Mouse (Mus musculus): ENCODE measurements around the gene Arpp19. TPM values are rescaled to one million over a fixed set of nuclear protein-coding genes. Genes with fewer than 3 reads are reported as not detected.
A peak's percentile ranks its signal among the peaks of the same experiment; 100 is the strongest.

Arpp19 gene
- total RNA-seq, 2 experiments from 2014 or later = 31.5 to 75.5 TPM

DNA sequence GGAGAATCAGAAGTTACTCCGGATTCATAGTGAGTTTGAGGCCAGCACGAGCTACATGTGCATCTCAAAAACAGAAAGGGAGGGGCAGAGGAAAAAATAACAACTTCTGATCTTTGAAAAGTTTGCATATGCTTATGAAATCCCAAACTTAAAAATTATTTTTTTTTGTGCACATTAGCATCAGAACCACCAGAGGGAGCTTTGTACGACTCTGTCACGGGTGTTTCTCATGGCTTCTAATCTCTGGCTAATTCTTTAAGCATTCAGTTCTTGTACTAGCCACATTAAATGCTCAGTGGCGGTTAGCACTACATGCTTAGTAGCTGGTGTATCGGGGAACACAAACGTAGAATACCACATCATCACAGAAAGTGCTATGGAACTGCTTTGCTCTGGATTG, 4.3 kb upstream of the Arpp19 start:
- no peak for ATAC-seq (replicated peaks; ENCODE audit: low FRiP score, poor library complexity, severe bottlenecking)

DNA sequence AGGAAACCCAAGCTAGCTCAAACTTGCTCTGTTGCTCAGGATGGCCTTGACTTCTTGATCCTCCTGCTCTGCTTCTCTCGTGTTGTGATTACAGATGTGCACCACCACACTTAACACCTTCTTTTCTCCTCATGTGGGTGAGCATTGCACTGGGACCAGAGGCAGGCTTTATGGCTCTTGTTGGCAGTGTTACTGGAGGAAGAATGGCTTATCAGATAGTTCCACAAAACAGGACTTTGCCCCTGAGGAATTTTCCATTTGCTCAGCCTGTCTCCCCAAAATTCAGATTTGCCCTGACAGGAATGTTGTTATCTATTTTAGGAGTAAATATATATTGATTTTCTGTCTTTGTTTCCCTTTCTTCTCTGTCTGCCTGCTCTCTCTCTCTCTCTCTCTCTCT, 2.7 kb upstream of the Arpp19 start:
- ATAC-seq (replicated peaks; ENCODE audit: low FRiP score, poor library complexity, severe bottlenecking) = no peak

DNA sequence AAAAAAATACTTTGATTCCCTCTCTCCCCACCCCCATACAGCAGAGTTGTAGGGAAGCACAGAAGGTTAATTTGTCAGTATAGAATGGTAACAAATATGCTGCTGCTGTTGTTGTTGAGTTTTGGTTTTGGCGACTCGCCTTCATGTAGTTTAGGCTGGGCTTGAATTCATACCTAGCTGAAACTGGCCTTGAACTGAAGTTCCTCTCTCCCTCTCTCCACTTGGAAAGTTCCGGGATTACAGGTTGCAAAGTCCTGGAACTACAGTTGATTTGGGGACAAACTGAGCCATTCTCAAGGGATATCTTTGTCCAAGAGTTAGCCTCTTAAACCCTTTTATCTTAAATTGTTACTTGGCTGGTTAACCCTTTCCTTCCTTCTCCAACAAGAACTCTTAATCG, 1.5 kb upstream of the Arpp19 start:
- ATAC-seq (replicated peaks; ENCODE audit: low FRiP score, poor library complexity, severe bottlenecking) = no peak

DNA sequence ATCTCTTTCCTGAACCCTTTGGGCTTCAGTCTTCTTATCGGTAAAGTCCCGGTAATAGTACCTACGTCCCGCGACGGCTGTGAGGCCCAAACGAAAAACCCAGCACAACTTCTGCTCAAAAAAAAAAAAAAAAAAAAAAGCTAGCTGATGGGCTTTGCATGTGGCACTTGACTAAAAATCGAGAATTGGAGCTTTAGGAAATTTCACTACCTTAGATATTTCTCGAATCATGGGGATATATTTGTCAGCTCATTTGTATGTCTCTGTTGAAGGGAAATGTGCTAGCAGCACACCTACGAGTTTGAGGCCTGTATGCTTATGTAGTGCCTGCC, 909 bp downstream of the Arpp19 start:
- ATAC-seq (replicated peaks; ENCODE audit: low FRiP score, poor library complexity, severe bottlenecking) = peak; percentile 26; the same call in 1 of the 2 replicates

DNA sequence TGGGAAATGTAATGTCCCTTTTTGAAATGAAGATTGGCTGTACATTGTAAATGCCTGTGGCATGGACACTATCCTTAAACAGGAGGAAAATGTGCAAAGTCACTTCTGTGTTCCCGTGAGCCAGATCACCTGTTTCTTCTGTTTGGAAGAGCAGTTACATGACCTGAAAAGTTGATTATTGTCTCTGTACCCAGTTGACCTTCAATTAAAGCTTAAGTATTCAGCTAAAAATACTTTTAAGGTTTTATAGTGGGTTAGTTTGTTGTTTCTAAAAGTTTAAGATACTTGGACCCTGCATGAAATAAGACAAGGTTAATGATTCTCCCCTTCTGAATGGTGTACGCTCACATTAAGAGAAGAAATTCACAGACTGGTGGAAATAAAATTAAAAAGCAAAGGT, 3.2 kb downstream of the Arpp19 start:
- ATAC-seq (replicated peaks; ENCODE audit: low FRiP score, poor library complexity, severe bottlenecking) = no peak

DNA sequence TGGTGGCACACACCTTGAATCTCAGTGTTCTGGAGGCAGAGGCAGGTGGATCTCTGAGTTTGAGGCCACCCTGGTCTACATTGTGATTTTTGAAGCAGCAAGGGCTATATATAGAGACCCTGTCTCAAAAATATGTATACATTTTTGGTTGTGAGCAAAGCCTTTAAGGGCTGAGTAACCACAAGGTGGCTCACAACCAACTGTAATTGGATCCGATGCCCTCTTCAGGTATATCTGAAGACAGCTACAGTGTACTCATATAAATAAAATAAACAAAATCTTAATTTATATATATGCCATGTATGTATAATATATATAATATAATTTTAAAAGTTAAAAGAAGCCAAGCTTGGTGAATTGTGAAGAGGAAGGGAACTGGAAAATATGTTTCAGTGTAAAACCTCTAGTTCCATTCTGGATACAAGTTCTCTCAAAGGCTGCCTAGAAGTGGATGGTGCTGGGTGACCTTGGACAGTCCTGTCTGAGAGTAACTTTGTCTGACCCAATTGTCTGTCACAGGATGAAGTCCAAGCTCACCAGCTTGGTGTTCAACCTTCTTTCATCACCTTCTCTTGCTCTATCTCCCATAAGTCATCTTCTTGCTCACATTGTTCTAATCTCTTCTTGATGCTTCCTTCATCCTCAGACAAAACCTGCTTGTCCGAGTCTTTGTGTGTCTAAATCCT, 4.6 kb downstream of the Arpp19 start:
- no peak for ATAC-seq (replicated peaks; ENCODE audit: low FRiP score, poor library complexity, severe bottlenecking)

DNA sequence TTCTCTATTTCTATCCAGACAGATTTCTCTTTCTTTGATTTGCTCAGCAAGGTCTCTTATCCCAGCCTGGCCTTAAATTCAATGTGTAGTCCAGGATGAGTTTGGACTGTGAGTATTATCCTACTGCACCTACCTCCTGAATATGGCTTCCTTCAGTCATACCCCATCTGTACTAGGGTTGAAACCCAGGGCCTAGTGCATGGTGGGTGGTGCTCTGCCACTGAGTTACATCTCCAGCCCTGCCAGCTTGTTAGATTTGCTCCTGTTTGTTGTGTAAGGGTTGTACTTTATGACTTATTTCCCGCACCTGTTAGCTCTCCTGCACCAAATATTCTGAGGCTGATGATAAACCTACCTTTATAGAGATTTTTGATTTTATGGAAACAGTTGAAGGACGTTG, 5.8 kb downstream of the Arpp19 start:
- ATAC-seq (replicated peaks; ENCODE audit: low FRiP score, poor library complexity, severe bottlenecking) = no peak

DNA sequence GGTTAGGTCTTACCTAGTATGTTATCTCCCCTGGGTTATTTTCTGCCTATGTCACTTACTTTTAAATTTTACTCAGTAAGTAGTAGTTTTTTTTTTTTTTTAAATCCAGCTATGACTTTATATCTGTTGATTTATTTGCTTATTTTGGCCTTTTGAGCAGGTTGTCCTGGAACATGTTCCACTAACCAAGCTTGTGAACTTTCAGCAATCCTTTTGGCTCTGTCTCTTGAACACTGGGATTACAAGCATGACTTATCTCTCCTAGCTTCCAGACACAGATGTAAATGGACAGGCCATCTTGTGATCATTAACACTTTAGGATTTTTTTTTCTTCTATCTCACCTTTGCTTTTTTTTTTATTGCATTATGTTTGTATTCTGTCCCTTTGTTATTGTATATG, 9.7 kb downstream of the Arpp19 start:
- no peak for ATAC-seq (replicated peaks; ENCODE audit: low FRiP score, poor library complexity, severe bottlenecking)

DNA sequence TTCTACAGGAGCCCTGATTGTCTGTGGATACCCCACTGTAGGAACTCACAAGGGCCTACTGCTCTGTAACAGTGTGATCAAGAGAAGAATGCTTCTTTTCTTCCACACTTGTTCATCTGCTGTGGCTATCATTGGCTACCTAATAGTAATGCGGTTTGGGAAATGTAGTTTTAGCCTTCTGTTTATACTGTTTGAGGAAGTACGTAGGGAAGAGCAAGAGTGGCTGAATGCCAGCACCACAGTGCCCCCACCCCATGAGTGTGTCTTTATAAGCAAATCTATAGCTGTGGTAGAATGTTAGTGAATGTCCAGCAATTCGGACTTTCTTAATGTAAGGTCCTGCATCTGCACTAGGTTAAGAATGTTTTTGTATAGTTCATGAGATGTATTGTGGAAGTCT, 11.7 kb downstream of the Arpp19 start:
- no peak for ATAC-seq (replicated peaks; ENCODE audit: low FRiP score, poor library complexity, severe bottlenecking)

DNA sequence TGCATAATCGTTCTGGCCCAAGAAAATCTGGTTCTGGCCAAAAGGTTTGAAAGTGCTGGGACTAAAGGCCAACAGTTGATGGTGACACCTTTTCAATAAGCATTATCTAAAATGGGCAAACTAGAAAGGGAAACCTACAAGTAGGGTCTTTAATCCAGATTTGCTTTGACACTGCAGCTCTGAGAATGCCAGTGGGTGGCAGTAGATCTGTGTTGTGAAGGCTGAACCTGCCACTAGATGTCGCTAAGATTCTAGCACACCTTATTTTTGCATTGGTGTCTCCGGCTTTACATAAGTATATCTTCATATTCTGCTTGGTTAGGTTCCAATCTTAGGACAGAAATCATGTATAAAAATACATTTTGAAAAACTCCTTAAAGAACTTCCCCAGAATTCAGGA, 12.6 kb downstream of the Arpp19 start:
- peak; percentile 85 for ATAC-seq (replicated peaks; ENCODE audit: low FRiP score, poor library complexity, severe bottlenecking)

DNA sequence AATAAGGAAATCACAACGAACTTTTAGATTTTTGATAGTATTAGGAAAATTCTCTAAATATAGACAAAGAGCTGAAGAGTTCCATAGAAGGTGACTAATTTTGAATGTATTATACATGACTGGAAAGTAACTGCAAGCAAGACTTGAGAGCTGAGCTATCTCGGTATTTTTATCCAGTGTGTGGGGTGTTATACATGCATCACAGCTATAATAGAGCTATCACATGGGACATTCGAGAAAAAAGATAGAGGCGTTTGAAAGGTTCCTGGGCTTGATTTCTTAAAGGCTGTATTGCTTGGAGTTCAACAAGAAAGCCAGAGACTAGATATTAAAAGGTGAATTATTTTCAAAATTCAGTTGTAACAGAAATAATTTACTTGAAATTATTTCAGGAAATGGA, 14.4 kb downstream of the Arpp19 start:
- ATAC-seq (replicated peaks; ENCODE audit: low FRiP score, poor library complexity, severe bottlenecking) = no peak

DNA sequence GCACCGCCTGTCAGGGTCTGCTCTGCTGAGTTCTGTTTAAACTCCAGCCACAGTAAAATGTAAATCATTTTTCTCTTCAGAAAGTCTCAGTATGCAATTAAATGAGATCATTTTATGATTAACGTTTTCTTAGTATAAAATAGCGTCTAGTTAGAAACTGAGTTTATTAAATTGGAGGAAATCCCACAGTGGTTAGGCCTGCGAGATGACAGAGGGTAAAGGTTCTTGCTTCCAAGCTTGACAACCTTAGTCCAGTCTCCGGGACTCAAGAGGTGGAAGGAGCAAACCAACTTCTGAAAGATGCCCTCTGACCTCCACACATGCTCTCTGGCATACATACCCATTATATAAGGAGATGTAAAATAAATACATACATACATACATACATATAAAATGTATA, 17.6 kb downstream of the Arpp19 start:
- no peak for ATAC-seq (replicated peaks; ENCODE audit: low FRiP score, poor library complexity, severe bottlenecking)

DNA sequence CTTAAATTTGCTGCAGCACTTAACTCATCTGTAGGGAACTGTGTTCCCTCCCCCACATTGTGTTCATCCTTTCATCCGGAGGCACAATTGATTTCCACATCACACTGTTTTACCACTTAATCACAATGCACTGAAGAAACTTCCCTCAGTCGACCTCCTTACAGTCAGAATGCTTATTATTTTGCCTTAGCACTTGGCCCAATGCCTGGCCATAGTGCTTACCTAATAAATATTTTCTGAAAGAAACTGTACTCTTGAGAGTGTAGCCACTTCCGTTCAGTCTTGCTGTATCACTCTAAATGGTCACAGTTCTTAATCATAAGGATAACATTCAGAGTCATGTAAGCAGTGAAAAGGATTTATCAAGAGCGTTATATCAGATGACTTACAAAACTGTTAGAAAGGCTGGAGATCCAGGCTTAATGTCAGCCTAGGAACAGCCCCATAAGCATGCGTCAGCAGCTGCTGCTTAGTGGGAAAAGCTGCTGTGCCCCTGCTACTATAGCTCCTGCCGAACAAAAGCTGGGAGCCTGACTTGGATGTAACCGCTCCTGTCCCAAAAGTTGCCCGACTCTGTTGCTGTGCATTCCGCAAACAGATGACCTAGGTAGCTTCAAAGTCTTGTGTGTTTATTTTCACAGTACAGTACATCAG, 27.4 kb downstream of the Arpp19 start:
- no peak for ATAC-seq (replicated peaks; ENCODE audit: low FRiP score, poor library complexity, severe bottlenecking)

DNA sequence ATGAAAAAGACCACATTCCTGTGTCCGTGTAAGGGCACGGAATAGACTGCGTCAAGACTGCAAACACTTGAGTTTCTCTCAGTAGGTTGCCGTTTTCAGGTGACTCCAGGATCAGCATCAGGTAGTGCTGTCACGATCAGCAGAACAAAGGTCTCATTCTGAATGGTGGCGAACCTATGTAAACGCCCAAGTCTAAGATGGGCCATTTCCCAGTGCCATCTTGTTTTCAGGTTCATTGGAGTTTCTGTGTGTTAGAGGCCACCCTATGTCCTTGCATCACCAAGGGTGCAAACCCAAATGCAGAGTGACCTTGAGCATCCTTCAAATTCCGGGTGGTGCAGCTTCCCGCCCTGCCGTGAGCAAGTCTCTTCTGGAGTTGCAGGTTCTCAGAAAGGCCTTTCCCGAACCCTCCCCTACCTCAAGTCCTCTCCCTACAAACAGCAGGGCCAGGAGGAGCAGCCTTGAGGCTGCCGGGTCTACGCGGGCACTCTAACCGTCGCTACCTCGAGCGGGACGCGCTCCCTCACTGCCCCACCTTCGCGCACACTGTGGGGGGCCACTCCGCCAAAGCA, 33.1 kb downstream of the Arpp19 start, which contains the start of gene Myo5a:
Gene Myo5a (plus strand): TSS at position 559 of the 572 bp plus-strand sequence.
- ATAC-seq (replicated peaks; ENCODE audit: low FRiP score, poor library complexity, severe bottlenecking) = no peak

DNA sequence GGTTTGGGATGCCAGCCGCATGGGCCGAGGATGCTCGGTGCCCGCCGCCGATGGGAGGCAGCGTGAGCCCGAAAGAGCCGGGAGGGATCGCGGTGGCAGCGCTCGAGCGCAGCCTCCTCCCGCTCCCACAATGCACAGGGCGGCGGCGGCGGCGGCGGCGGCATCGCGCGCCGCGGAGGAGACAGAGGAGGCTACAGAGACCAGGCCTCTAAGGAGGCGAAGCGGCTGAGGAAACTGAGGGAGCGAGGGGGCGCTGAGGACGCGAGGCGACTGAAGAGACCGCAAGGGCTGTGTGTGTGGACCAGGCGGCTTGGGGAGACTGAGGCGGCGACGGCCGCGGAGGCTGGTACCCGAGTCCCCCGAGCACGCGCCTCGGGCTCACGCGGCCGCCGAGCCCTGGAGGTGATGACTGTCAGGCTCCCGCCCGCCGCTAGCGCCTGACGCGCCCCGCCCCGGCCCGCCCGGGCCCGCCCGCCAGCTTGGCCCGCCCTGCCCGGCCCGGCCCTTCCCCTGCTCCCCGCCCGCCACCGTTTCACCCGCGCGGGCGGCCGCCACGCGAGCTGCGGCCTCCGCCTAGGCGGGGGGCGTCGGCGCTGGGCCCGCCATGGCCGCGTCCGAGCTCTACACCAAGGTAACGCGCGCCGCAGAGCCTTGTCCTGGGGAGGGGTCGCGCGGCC, 33.8 kb downstream of the Arpp19 start:
- ATAC-seq (replicated peaks; ENCODE audit: low FRiP score, poor library complexity, severe bottlenecking) = peak; percentile 83

DNA sequence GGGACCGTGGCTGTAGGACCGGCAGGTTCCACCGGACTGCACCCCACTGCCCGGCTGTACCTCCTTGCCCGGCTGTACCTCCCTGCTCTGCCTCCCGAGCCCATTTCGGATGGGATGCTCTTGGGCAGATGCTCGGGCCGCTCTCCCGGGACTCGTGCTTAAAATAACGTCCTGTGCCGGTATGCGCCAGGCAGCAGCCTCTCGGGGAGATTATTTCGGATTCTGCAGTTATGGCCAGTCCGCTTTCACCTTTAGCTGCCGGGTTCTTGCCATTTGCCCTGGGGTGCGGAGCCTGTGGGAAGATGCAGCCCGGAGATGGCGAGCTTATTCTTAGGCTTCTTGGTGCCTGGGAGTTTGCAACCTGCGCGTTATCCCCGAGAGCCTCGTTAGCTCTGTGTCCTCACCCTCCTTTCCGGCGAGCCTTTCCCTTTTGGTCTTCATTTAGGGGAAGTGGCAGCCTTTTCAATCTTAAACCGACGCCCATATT, 34.3 kb downstream of the Arpp19 start:
- ATAC-seq (replicated peaks; ENCODE audit: low FRiP score, poor library complexity, severe bottlenecking) = 0 out of 2 replicates have a peak, but pooled peaks have one; percentile 16

DNA sequence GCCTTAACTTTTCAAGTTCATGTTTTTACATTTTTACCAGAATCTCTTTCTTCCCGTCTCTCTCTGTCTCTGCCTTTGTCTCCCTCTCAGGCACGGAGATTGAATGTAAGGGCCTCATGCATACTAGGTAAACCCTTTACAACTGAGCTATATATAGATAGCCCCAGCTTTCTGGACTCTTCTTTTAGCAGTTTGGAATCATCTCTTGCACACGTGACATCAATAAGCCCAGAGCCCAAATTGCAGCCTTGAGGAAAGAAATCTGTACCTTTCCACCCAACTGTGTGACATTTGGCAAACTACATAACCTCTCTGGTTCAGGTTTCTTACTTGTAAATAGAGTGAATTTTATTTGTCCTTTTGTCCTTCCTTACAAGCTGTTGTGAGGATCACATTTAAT, 34.9 kb downstream of the Arpp19 start:
- no peak for ATAC-seq (replicated peaks; ENCODE audit: low FRiP score, poor library complexity, severe bottlenecking)

DNA sequence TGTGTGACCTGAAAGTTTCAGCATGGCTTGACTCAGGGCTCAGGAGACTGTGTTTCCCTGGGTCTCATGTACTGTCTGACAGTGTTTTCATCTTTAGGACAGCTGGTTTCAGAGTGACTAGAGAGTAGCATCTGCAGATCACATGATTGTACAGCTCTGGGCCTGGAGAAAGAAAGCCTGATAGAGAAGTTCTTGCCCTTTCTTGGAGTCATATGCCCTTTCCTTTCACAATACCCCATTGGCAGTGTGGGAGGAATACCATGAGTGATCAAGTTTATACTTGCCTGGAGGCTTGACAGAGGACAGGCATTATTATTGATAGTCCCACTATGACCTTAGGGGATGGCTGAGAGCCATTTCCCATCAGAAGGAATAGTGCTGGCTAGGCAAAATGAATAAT, 39.8 kb downstream of the Arpp19 start:
- no peak for ATAC-seq (replicated peaks; ENCODE audit: low FRiP score, poor library complexity, severe bottlenecking)

DNA sequence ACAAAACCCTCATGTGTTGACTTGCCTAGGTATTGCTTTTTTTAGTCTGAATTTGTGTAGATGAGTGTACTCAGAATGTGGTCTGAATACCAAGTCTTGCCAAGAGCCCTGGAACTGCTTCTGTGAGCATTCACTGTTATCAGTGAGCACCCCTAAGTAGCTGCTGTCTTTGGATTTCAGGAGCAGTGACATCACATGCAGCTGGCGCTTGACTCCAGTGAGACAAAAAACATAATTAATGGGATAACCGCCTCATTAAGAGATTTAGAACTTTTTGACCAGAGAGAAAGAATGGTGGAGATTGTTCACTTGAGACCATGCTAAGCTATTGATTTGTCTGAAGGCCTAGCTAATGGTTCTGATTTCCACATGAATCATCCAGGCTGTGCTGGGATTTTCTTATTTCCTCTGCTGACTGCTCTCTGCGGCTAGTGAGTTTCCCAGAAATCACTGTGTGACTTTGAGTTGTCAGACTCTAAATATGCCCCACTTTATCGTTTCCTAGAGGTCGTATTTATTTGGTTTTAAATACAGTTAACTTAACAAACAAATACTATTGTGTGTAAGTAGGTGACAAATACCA, 47.9 kb downstream of the Arpp19 start:
- ATAC-seq (replicated peaks; ENCODE audit: low FRiP score, poor library complexity, severe bottlenecking) = no peak

DNA sequence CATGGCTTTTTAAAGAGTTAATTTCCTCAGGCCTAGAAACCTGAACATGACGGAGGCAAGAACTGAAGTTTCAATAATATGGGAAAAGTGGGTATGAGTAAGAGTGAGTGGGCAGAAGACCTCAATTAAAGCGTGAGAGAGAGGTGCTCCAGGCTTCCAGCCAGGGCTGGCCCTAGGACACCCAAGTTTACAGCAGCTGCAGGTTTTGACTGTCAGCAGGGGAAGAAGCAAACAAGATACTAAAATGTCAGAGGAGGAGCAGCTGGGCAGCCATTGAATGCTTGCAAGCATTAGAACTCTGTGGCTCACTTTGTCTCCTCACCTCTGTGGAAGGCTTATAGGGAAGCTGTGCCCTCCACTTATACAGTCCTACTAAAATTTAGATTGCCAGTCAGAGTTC, 50.4 kb downstream of the Arpp19 start:
- ATAC-seq (replicated peaks; ENCODE audit: low FRiP score, poor library complexity, severe bottlenecking) = no peak

Measured in erythroid progenitor cell, adult 5-6 weeks (primary cell).